Mouse (Mus musculus) left cerebral cortex, adult 9 months (tissue): ENCODE results near the gene Shkbp1.

Experiments
- DNase-seq, 2 experiments: peaks; one replicate each; pipeline ENCODE4 v3.0.0; 2022; ENCODE audit warnings: low spot score in 2 of 2

Shkbp1 gene

DNA sequence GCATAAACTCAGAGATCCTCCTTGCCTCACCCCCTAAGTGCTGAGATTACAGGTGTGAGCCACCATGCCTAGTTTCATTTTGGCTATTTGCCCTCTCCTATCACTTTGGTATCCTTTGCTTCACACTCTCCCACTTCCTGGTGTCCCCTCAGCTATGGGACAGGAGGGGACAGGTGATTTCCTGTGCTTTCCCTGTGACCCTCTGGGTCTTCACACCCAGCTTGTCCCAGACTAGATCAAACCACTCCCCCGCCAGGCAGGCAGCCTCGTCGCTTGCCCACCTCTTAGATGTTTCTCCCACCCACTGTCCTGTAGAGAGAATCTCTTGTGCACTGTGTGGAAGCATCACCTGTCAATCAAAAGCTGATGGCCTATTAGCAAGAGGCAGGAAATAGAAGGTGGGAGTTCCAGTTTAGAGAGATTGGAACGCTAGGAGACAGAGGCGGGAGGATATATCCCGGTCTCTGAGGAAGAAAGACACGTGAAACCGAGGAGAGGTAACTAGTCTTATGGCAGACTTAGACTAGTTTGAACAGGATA lies 44.8 kb downstream of the Shkbp1 start:
- no peak for DNase-seq

DNA sequence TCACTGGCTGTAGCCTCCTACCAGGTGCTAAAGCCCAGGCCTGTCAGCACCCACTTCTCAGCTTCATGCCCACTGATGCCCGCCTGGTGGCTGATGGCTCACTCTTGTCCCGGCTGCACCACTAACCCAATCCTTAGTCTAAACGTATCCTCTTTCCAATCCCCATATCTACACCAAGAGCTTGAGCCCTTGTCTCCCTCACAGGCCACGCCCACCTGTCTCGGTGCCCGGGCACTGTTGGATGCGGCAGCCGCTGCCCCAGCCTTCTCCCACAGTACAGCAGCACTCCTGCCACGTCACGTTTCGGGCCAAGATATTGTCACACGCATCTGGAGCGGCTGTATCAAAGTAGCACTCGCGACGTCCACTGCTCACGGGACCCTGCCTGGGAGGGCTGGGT lies 45.5 kb downstream of the Shkbp1 start:
- DNase-seq: no peak

DNA sequence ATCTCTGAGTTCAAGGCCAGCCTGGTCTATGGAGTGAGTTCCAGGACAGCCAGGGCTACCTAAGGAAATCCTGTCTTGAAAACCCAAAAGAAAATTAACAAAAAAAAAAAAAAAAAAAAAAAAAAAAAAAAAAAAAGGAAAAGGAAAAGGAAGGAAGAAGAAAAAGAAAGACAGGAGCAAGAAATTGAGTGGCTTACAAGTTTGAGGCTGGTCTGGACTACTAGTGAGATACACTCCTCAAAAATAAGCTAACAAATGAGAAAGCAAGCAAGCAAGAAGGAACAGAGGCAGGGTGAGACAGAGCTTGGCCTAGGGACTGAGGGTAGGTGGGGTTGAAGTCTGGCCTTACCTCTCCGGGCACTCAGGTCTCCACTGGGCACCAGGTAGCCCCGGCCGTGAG lies 46.0 kb downstream of the Shkbp1 start:
- DNase-seq: no peak

DNA sequence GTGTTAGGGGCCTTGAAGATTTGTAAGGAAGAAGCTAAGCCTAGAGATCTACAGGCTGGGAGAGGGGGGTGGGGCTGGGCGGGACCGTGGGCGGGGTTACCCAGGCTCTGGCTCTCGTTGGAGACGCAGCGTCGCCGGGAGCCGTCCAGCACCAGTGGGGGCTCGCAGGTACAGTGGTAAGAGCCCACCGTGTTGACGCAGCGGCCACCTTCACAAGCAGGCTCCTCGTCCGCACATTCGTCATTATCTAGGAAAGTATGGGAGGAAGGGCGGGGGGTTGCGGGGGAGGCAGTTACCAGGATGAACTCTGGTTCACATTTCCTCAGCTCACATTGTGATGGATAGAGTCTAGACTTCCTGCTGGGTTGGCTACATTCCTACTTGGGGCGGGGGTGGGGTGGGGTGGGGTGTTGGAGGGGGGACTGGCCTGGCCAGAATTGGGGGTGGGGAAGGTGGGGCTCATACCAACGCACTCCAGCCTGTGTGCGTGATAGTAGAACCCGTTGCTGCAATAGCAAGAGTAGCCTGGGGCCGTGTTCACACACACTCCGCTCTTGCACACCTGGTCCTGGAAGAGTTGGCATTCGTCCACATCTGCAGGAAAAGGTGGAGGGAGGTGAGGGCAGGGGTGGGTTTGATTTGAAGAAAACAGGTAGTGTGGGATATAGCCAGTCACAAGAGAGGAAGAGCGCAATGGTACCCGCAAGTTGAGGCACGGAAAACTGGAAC lies 46.8 kb downstream of the Shkbp1 start:
- no peak for DNase-seq

DNA sequence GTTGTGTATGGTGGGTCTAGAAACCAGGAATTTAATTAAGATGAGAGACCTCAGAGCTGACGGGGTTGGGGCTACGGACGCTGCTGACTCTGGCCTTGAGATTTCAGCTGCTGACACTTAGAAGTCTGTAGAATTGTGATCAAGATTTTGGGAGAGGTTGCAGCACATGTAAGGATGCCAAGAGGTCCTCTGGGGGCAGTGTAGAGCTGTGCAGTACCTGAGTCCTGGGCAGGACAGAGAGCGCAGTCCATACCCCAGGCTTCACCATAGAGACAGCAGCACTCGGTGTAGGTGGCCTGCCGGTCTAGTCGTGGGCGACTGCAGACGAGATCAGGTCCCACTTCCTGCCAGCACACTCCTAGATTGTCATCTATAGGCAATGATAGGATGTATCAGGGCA lies 48.3 kb downstream of the Shkbp1 start:
- no peak for DNase-seq

DNA sequence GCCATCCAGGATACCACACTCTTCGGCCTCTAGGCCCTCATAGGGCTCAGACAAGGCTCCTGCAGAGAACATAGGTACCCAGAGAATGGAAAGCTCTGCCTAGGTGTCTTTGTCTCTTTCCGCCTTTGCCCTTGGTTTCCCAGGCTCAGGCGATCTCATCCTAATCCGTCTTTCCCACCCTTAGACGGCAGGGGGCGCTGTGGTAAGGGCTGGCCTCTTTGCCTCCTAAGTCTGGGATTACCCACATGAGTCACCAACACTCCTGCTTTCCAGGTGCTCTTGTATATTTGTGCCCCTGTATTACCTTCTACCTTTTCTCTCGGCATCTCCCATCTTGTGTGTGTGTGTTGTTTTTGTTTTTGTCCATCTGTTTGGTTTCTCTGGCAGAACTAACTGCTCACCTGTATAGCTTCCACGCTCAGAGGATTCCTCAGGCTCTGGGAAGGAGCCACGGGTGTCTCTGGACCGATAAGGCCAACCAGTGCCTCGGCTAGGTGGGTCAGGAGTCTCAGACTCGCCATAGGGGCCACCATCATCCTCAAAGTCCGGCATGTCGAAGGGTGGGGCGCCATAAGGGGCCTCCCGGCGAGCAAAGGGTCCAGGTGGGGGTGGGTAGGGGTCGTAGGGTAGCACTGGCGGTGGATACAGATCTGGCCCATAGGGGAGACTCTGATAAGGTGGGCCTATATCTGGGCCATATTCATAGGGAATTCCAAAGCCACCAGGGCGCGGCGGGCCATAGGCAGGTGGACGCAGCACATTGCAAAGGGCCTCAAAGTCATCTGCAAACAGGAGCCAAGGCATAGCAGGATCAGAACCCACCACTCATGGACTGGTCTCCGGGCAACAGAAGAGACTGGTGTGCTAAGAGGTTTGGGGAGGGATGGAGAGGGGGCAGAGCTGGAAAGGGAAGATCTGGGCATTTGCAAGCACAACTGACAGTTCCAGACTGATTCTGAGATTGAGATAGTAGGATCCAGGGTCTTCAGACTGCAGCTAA lies 49.4 kb downstream of the Shkbp1 start:
- no peak for DNase-seq

DNA sequence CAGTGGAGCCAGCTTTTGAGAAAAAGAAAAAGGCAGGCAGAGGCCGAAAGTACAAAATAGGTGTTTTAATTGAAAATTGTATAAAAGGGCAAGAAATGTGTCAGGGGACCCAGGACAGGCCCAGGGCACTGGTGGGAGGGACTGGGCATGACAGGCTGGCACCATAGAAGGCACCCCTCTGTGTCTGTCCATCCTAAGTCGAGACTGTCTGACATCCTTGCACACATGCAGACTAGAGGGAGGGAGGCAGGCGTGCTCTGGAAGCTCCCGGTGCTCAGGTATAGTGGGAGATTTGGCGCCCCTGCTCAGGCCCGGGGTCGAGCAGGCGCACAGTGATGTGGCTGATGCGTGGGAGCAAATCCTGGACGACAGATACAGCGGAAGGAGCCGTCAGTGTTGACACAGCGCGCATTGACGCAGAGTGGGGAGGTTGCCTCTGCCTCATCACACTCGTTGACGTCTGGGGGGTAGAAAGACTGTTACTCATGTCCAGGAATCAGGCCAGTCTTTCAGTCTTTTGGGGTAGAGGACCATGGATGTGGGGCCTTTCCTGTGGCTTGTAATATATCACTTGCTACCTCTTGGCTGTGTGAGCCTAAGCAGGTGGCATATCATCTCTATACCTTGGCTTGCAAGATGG lies 50.6 kb downstream of the Shkbp1 start:
- no peak for DNase-seq

DNA sequence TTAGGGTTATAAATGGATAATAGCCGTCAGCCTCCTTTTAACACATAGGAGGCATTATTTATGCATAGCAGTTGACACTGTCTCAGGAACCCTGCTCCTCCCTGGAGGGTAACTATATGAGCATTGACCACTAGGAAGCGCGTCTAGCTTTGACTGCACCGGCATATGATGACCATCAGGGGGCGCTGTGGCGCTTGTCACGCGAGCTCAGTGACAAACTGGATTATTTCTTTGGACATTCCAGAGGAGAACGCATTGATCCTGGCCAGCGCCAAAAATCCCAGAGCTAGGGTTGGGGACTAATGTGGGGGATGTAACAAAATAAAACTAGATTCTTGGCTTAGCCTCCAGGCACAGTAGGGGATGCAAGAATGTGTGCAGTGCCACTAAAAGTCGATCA lies 53.6 kb downstream of the Shkbp1 start:
- DNase-seq: peak in 1 of 2 experiments; percentile 74

DNA sequence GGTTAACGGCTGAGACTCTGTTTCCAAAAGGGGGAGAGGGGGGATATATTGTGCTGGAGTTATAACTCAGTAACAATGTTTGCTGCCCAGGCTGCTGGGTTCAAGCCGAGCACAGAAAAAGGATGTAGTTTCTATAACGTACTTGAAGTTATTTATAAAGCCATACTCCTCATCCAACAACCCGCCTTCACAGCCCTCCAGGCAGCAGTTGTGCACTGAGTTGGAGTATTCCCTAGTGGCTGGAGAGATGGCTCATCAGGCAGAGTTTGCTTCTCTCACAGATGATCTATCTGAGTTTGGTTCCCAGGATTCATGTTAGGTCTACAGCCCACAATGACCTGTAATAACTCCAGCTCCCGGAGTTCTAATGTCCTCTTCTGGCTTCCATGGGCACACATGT lies 55.0 kb downstream of the Shkbp1 start:
- DNase-seq: no peak

DNA sequence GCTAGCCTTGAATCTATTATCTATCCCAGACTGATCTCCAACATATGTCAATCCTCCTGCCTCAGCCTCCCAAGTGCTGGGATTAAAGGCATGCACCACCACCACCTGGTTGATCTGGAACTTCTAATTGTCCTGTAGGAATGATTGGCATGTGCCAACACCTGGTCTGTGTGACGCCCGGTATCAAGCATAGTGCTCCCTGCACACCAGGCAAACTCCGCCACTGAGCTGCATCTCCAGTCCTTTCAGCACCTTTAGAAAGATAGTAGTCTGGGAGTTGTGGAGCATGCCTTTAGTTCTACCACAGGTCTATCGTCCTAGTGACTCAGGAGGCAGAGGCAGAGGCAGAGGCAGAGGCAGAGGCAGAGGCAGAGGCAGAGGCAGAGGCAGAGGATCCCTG lies 55.5 kb downstream of the Shkbp1 start:
- no peak for DNase-seq

DNA sequence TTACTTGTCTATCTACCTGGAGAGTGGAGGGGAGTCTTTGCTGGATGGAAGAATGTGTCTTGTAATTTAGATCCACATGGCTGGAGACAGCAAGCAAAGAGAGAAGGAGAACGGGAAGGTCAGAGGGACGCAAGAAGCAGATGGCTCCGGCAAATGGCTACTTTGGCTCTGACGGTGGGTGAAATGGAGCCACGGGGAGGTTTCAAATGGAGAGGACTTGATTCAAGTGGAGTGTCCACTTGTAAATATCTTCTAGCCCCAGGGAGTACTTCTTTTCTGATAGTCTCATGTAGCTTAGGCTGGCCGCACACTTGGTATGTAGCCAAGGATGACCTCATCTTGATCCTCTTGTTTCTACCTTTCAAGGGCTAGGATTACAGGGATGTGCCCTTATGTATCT lies 57.0 kb downstream of the Shkbp1 start:
- DNase-seq: no peak

DNA sequence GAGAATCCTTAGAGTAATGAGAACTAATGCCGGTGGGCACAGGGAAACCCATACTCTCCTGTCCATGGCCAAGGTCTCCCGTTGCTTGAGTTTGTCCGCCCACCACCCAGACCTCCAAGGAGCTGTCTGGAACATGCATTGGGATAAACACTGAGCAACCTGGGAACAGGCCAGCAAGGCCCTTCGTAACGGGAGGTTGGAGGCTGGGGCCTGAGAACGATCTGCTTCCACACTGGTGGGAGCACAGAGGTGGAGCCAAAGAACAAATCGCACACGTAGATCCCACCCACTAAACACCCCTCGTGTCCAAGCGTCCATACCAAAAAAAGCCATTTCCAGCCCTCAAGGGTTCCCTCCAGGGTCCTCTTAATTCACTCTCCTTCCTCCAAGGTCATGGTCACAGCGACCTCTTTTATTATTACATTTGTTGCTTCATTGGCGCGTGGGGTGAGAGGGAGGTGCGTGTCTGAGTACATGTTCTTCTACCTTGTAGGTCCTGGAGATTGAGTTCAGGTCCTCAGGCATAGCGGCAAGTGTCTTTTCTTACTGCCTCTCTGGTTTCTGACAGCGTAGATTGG lies 57.7 kb downstream of the Shkbp1 start:
- DNase-seq: no peak

DNA sequence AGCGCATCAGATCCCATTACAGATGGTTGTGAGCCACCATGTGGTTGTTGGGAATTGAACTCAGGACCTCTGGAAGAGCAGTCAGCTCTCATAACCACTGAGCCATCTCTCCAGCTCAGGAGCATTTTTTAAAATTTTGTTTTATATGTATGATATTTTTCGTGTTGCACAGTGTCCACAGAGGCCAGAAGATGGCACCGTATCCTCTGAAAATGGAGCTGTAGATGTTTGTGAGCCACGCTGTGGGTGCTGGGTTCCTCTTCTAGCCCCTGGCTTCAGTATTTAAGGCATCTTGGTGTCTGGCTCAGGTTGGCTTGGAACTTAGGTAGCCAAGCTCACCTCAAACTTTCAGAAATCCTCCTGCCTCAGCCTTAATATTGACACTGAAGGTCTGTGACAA lies 59.3 kb downstream of the Shkbp1 start:
- no peak for DNase-seq

DNA sequence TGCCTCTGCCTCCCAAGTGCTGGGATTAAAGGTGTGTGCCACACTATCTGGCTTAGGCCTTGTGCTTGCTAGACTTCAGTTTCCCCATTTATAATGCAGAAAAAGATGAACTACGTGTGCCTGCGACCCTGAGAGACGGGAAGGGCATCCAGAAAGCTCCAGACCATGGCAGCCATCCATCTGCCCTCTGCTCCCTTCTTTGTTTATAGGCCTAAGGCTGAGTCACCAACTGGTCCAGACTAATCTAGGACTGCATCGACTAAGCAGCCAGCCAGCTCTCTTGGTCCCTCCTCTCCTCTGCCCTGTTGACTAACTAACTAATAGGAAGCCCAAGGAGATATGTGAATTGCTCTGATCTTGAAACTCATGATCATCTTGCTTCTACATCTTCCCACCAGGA lies 59.9 kb downstream of the Shkbp1 start:
- DNase-seq: no peak
